Mouse (Mus musculus): ENCODE data around the gene Axin2. TPM values are rescaled to one million over a fixed set of nuclear protein-coding genes. Genes with fewer than 3 reads are reported as not detected.
A peak's percentile ranks its signal among the peaks of the same experiment; 100 is the strongest.

Gene Axin2
- polyA plus RNA-seq, 1 experiment from 2014 or later = 9.2 TPM

DNA sequence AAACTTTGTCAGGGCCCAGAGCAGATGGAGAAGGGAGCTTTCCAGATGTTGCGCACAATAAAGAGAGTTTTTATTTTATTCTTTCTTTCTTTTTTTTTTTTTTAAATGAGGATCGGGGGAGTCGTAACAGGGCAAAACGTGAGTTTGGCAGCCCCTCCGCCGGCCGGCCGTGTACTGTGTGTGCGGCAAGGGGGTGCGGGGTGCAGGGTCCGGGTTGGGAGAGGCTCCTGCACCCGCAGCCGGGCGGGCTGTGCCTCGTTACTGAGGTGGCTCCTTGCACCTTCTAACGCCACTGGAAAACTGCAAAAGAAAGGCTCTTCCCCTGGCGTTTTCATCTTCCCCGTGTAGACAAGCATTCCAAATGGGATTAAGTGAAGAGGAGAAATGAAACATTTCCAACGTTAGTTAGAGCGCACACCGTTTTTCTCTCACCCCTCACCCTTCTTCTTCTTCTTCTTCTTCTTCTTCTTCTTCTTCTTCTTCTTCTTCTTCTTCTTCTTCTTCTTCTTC lies 28.2 kb upstream of the Axin2 start:
- 0 out of 2 replicates have a peak overlapping the region, but pooled peaks have one; percentile 25 for H3K27ac ChIP-seq (replicated peaks)
- H3K9me3 ChIP-seq = no peaks in the 10 kb centered on the region
- peak overlapping the region; percentile 61 for H3K4me2 ChIP-seq
- ATAC-seq (ENCODE audit: low FRiP score, low read depth) = no peak
- H3K4me1 ChIP-seq (replicated peaks) = peaks cover 31% of the 10 kb centered on the region
- H3K9ac ChIP-seq = no peak overlapping the region
- 5% methylated on average over 21 of the region's 21 CpGs for WGBS
- 0 out of 2 replicates have a peak, but pooled peaks cover 2% of the 10 kb centered on the region for H3K27me3 ChIP-seq
- H3K36me3 ChIP-seq = no peaks in the 10 kb centered on the region
- H3K4me3 ChIP-seq = peak overlapping the region; percentile 34

DNA sequence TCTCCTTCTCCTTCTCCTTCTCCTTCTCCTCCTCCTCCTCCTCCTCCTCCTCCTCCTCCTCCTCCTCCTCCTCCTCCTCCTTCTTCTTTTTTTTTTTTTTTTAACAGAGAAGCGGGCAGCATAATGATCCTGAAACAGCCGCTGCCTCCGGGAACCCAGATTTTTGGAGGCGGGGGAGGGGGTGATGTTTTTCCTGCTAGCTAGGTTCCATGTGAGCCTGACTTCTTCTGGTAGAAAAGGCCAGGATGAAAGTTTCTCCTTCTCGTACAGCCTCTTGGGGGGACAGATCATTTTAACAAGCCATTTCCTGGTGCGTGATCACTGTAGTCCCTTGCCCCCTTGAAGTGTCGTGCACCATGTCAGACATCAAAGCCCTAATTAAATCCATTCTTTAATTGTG lies 27.7 kb upstream of the Axin2 start:
- no peak overlapping the region for H3K4me2 ChIP-seq
- no peak for ATAC-seq (ENCODE audit: low FRiP score, low read depth)
- H3K4me1 ChIP-seq (replicated peaks) = peaks cover 31% of the 10 kb centered on the region
- no peaks in the 10 kb centered on the region for H3K36me3 ChIP-seq
- H3K4me3 ChIP-seq = no peak overlapping the region
- 22% methylated on average over 6 of the region's 7 CpGs for WGBS
- H3K9ac ChIP-seq = no peak overlapping the region
- H3K27me3 ChIP-seq = 0 out of 2 replicates have a peak, but pooled peaks cover 2% of the 10 kb centered on the region
- no peak overlapping the region for H3K27ac ChIP-seq (replicated peaks)
- H3K9me3 ChIP-seq = no peaks in the 10 kb centered on the region

DNA sequence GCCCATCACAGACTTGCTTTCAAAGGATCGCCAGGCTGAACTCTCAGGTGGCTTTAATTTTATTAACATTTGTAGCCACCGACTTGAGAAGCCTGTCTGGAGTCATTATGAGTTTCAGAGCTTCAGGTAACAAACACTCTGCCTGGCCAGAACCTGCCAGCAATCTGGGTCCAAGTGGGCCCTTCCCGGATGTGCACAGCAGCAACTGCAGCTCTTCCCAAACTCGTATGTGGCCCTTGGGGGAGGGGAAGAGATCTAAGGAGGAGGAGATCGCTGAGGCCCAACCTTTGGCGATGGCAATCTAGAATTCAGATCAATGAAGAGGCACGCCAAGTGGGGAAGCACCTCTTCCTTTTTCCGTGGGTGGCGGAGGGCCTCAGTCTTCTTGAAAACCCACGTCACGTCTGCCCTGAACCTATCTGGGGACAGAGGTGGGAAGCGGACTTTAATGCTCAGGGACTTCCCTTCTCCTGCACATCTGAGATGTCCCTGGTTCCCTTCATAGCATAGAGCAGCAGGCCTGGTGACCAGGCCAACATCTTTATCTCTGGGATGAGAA lies 26.8 kb upstream of the Axin2 start:
- Histone ChIP-seq H3K9ac (no peak overlapping the region), H3K27me3 (0 out of 2 replicates have a peak, but pooled peaks cover 2% of the 10 kb centered on the region), H3K36me3 (no peaks in the 10 kb centered on the region), H3K4me1 (replicated peaks) (peaks cover 31% of the 10 kb centered on the region), H3K9me3 (no peaks in the 10 kb centered on the region), H3K27ac (replicated peaks) (no peak overlapping the region), H3K4me3 (no peak overlapping the region), H3K4me2 (no peak overlapping the region)
- WGBS = 56% methylated on average over 12 of the region's 12 CpGs
- ATAC-seq (ENCODE audit: low FRiP score, low read depth) = no peak

DNA sequence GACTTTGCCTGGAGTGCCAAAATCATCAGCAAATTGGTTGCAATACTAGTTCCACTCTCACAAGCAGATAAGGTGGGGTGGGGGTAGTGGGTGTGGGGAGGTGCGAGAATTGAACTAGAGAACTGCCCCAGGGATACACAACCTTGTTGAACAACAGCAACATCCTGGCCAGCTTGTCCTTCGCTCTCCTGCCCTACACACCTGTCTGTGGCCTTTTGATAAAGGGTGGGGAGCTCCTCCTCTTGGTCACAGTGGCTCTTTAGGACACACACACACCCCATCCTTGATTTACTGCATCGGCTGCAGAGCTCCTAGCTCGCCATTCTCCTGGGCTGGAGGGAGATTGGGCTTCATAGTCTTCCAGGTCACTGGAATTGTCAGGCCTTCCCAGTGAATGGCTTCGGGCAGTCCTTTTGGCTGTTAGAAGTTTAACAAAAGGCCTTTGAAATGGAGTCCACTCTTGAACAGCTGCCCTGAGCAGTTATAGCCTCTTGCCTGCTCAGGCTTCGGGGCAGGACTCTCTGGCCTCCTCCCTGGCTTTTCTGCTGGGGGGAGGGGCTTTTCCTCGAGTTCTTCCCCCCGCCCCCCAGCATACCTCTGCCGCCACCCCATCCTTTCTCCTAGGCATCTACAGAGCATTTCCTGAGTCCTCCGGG lies 26.2 kb upstream of the Axin2 start:
- Histone ChIP-seq H3K36me3 (no peaks in the 10 kb centered on the region), H3K9me3 (no peaks in the 10 kb centered on the region), H3K27ac (replicated peaks) (no peak overlapping the region), H3K4me1 (replicated peaks) (peaks cover 31% of the 10 kb centered on the region), H3K4me3 (no peak overlapping the region), H3K9ac (no peak overlapping the region), H3K4me2 (no peak overlapping the region), H3K27me3 (0 out of 2 replicates have a peak, but pooled peaks cover 2% of the 10 kb centered on the region)
- 41% methylated on average over 10 of the region's 10 CpGs for WGBS
- no peak for ATAC-seq (ENCODE audit: low FRiP score, low read depth)

DNA sequence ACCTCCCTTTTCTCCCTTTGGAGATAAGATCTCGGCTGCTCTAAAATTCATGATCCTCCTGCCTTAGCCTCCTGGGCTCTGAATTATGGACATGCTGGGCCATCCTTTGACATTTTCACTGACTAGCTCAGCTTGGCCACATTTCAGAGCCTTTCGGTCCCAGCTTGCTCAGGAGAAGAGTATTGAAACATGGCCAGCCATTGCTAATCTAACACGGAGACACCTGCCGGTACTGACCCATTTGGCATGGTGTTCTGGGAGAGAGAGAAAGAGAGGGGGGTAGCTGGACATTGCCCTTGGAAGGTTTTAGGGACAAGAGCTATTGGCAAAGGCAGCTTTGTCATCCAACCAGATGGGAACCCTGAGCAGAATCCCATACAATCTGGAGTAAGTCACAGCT lies 23.1 kb upstream of the Axin2 start:
- Histone ChIP-seq H3K27me3 (no peaks in the 10 kb centered on the region), H3K4me3 (no peak overlapping the region), H3K9ac (no peak overlapping the region), H3K9me3 (no peaks in the 10 kb centered on the region), H3K4me1 (replicated peaks) (peaks cover 17% of the 10 kb centered on the region), H3K36me3 (no peaks in the 10 kb centered on the region), H3K4me2 (no peak overlapping the region), H3K27ac (replicated peaks) (no peak overlapping the region)
- 72% methylated on average over 4 of the region's 4 CpGs for WGBS
- no peak for ATAC-seq (ENCODE audit: low FRiP score, low read depth)

DNA sequence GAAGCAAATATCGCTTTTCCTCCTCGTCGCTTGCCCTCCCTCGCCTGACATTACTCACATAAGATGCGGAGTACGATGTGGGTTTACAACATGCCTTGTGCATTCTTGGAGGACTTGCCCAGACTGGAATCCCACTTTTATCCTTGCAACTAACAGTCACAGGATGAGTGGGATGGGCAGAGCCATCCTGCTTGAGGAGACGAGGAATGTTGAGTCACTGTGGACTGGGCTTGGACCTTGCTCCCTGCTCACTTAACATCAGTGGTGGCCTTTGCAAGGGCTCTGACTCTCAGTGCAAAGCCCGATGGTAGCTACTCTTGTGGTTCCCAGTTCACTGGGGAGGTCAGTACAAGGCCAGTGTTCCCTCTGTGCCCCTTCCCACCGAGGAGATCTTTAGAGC lies 22.1 kb upstream of the Axin2 start:
- no peak for ATAC-seq (ENCODE audit: low FRiP score, low read depth)
- Histone ChIP-seq H3K9me3 (no peaks in the 10 kb centered on the region), H3K36me3 (no peaks in the 10 kb centered on the region), H3K4me1 (replicated peaks) (peaks cover 16% of the 10 kb centered on the region), H3K27ac (replicated peaks) (no peak overlapping the region), H3K4me2 (no peak overlapping the region), H3K27me3 (no peaks in the 10 kb centered on the region), H3K4me3 (no peak overlapping the region), H3K9ac (no peak overlapping the region)
- WGBS = 84% methylated on average over 9 of the region's 9 CpGs

DNA sequence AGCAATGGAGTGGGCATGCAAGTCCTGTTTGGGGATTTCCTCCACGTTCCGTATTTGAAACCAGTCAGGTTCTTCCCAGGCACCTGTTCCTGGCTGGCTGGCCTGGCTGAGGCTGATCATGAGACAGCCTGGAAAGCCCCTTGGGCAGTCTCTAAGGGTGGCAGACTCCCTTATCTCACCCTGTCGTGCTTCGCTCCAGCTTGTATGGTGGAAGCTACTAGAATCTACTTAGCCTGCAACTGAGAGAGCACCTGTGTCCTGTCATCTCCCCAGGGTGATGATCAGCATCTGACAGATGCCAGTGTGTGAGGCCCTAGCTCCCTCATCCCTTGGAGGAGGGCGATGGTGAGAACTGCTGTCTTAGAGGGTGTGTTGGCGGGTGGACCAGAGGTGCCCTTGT lies 21.7 kb upstream of the Axin2 start:
- no peak overlapping the region for H3K4me2 ChIP-seq
- WGBS = 83% methylated on average over 6 of the region's 6 CpGs
- peaks cover 16% of the 10 kb centered on the region for H3K4me1 ChIP-seq (replicated peaks)

DNA sequence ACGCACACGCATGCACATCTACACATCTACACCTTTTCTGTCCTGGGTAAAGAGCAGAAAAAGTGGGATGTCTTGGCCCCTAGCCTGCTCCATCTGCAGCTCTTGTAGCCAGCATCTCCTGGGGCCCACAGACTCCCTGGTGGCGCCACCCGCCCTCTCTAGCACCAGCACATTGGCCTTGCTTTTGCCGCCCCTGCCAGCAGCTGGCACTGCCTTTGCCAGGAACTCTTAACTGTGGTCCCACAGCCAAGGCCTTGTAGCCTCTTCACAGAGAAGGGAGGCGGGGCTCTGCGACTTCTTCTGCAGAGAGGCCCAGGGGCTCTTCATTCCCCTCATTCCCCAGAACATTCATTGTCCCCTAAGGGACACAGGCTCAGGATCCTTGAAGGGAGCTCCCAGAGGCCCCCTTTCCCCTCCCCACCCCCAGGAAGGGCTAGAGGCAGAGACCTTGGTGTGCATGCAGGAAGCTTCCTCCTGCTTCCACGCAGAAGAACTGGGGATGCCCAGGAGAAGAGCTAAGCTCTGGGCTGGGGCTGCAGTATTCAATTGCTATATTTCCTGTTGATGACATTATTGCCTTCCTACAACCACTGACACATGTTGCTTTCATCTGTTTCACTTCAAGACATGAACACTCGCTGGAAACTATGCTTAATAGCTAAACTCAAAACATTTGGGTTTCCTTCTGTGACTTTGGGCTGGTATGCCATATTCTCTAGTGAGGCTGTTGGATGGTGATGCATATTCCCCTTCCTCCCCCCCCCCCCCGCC lies 19.2 kb upstream of the Axin2 start:
- H3K27me3 ChIP-seq = no peaks in the 10 kb centered on the region
- 0 out of 2 replicates have a peak overlapping the region, but pooled peaks have one; percentile 18 for H3K27ac ChIP-seq (replicated peaks)
- WGBS = 76% methylated on average over 9 of the region's 10 CpGs
- no peaks in the 10 kb centered on the region for H3K9me3 ChIP-seq
- H3K4me2 ChIP-seq = no peak overlapping the region
- peaks cover 8% of the 10 kb centered on the region; the same call in 1 of the 2 replicates for H3K4me1 ChIP-seq (replicated peaks)
- no peaks in the 10 kb centered on the region for H3K36me3 ChIP-seq
- no peak overlapping the region for H3K9ac ChIP-seq
- no peak overlapping the region for H3K4me3 ChIP-seq
- ATAC-seq (ENCODE audit: low FRiP score, low read depth) = peak; percentile 60

More for the DNA sequence above, 21.7 kb upstream of the Axin2 start:
- Histone ChIP-seq H3K27me3 (no peaks in the 10 kb centered on the region), H3K27ac (replicated peaks) (no peak overlapping the region), H3K36me3 (no peaks in the 10 kb centered on the region), H3K9ac (no peak overlapping the region), H3K4me3 (no peak overlapping the region), H3K9me3 (no peaks in the 10 kb centered on the region)
- ATAC-seq (ENCODE audit: low FRiP score, low read depth) = no peak

DNA sequence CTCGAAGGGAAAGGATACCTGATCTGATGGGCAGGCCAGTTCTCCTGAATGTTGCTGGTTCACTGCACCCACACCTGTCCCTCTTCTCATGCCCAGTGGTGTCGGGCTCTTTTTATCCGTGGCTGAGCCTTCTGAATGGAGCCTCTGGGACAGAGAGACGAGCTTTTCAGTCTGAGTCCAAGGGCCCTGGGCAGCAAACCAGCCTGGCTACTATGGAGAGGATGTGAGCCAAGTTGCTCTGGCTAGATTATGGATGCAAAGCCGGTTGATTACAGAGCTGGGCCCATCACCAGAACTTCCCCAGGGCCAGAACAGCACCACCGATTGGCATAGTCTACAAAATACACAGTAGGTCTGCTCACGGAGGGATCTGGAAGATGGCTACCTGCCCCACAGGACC lies 18.5 kb upstream of the Axin2 start:
- Histone ChIP-seq H3K4me3 (no peak overlapping the region), H3K27ac (replicated peaks) (0 out of 2 replicates have a peak overlapping the region, but pooled peaks have one; percentile 18), H3K9me3 (no peaks in the 10 kb centered on the region), H3K9ac (no peak overlapping the region), H3K27me3 (no peaks in the 10 kb centered on the region), H3K4me2 (no peak overlapping the region), H3K36me3 (no peaks in the 10 kb centered on the region), H3K4me1 (replicated peaks) (peaks cover 8% of the 10 kb centered on the region; the same call in 1 of the 2 replicates)
- no peak for ATAC-seq (ENCODE audit: low FRiP score, low read depth)
- 61% methylated on average over 7 of the region's 7 CpGs for WGBS

DNA sequence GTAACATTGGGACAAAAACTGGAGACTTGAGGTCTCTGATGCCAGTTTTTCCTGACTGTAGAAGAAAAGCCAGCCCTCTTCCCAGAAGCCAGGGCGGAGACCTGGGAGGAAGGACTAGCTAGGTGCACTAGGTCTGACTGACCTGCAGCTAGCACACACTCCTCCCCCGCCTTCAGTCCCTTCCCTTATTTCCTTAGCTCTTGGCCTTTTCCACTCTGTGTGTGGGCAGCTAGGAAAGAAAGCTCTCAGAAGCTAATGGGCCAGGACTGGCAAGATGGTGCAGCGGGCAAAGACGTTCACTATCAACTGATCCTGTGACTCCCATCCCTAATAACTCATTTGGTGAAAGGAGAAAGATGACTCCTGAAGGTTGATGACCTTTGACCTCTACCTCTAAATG lies 17.8 kb upstream of the Axin2 start:
- ATAC-seq (ENCODE audit: low FRiP score, low read depth) = no peak
- H3K27ac ChIP-seq (replicated peaks) = no peak overlapping the region
- no peaks in the 10 kb centered on the region for H3K9me3 ChIP-seq
- H3K36me3 ChIP-seq = no peaks in the 10 kb centered on the region
- H3K4me1 ChIP-seq (replicated peaks) = peaks cover 8% of the 10 kb centered on the region; the same call in 1 of the 2 replicates
- no peaks in the 10 kb centered on the region for H3K27me3 ChIP-seq
- no peak overlapping the region for H3K4me3 ChIP-seq
- H3K9ac ChIP-seq = no peak overlapping the region
- WGBS = 84% methylated on average over 4 of the region's 4 CpGs
- H3K4me2 ChIP-seq = no peak overlapping the region

DNA sequence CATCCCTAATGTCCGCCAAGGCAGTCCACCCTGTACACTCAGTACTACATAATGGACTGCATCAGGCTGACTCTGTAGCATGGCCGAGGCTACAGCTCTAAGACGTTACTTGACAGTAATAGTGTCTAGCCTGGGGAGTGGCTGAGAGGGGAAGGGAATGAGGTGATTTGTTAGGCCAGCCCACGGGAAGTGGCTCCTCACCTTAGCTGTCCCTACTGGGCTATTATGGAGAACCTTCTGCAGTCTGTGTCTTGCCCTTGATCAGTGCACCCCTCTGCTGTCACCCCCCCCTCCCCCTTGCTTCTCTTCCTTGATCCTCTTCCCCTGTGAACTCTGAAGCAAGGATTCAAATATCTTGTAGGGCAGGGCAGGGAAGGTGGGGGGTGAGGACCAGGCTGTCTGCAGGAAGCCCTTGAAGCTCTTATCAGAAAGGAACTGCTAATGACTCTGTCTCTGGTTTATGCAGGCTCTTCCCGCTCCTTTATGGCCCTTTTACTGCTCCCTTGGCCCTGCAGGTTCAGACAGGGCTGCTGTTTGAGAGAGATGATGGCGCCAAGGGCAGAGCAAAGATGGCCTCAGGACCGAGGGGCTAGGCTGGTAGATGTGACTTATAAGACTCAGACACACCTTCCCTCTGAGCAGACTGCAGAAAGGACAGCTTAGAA lies 13.4 kb upstream of the Axin2 start:
- Histone ChIP-seq H3K9ac (no peak overlapping the region), H3K4me2 (no peak overlapping the region), H3K27me3 (peaks cover 8% of the 10 kb centered on the region; the same call in 1 of the 2 replicates), H3K4me1 (replicated peaks) (peaks cover 7% of the 10 kb centered on the region), H3K4me3 (no peak overlapping the region), H3K27ac (replicated peaks) (no peak overlapping the region), H3K9me3 (no peaks in the 10 kb centered on the region), H3K36me3 (no peaks in the 10 kb centered on the region)
- no peak for ATAC-seq (ENCODE audit: low FRiP score, low read depth)
- WGBS = 76% methylated on average over 7 of the region's 7 CpGs
